Mouse (Mus musculus) retina, adult 2 months (tissue): ENCODE measurements around the gene Gm11146.
A peak's percentile ranks its signal among the peaks of the same experiment; 100 is the strongest.

Experiments used
- DNase-seq: peaks from one replicate; pipeline ENCODE4 v3.0.0-alpha.2; 2012; ENCODE audit warnings: low read depth, low spot score

The Gm11146 gene

DNA sequence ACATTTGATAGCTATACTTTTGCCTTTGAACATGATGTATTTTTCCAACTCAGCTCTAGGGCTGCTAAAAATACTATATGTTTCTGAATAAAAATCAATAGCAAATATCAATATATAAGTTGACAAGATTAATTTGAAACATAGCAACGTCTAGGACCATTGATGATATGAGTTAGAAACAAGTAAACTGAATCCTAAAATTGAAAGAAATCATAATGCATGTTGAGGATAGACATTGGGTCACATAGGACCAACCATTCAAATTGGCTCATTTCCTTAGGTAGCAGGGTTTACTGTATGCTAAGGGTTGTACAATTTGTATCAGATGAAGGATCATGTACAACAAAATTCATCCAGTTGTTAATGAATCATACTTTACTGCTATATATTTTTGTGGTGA lies at the start of gene Gm11146:
TSS of gene Gm11146 (minus strand) at position 101 of the 400 bp plus-strand sequence.
- DNase-seq: no peak

DNA sequence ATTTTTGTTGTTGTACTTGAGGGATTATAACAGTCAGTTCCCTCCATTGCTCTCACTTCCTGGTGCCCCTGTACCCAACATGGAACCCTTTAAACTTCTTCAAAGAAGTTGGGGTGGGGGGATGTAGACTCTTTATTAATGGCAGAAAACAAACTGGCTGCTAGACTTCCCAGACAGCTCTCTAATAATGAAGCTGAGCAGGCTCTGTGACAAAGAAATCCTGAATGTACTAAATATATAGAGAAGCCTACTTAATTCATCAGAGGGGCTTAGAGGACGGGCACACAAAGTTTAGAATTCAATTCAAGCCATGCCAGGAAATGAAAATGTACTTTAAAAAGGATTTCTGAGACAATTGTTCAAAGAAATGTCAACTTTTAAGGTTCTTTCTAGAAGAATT lies 48.7 kb upstream of the Gm11146 start:
- no peak for DNase-seq

DNA sequence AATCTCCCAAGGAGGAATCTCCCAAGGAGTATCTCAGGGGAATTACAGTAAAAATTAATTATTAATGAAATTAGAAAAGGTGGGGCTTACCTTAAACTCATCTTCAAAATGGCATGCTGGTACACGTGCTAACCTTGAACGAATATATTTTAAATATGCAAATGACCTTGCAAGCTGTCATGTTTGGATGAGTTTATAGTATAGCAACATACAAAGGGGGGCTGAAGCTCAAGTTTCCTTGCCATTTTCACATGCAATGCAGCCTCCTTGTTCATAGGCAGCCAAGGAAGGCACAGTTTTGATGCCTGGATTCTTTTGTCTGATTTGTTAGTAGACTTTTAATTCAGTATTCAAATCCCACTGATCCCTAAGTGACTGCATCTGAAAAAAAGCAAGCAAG lies 47.1 kb upstream of the Gm11146 start:
- DNase-seq: no peak

DNA sequence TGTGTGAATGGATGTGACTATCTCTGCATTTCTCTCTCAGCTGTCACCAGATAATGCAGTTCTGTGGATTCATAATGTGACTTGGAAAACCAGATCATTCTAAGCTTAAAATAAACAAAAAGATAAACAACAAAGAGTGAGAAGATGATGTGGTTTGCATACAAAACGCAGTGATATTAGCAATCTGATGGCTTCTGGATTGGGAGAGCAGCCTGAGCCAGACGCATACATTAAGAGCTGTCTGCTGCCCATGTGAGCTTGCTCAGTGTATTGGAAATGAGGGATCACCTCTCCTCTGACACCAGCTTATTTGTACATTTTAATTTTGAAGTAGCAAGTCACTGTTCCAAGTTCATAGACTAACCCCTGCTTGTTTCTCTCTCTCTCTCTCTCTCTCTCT lies 46.3 kb upstream of the Gm11146 start:
- no peak for DNase-seq

DNA sequence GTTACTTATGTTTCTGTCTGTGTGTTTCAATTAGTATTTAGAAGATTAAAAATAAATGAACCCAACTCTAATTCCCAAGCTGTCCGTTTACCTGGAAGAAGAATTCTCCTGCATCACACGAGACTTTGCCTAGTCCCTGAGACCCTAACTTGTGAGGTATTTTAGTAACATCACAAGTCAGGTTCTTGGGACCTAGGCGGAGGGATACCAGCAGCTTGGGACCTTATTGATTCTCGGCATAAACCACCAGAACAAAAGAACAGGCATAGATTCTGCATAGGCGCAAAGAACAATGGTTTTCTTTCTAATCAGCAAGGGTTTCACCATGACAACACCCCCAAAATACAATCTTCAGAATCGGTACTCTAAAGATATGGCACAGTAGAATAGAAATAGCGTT lies 44.3 kb upstream of the Gm11146 start:
- no peak for DNase-seq

GRCm38 (mm10) chr16:77644976-77645375 lies 43.1 kb upstream of the Gm11146 start:
- no peak for DNase-seq

- peak; percentile 28 for DNase-seq
Observed at GRCm38 (mm10) chr16:77643871-77644720, 42.2 kb upstream of the Gm11146 start.

DNA sequence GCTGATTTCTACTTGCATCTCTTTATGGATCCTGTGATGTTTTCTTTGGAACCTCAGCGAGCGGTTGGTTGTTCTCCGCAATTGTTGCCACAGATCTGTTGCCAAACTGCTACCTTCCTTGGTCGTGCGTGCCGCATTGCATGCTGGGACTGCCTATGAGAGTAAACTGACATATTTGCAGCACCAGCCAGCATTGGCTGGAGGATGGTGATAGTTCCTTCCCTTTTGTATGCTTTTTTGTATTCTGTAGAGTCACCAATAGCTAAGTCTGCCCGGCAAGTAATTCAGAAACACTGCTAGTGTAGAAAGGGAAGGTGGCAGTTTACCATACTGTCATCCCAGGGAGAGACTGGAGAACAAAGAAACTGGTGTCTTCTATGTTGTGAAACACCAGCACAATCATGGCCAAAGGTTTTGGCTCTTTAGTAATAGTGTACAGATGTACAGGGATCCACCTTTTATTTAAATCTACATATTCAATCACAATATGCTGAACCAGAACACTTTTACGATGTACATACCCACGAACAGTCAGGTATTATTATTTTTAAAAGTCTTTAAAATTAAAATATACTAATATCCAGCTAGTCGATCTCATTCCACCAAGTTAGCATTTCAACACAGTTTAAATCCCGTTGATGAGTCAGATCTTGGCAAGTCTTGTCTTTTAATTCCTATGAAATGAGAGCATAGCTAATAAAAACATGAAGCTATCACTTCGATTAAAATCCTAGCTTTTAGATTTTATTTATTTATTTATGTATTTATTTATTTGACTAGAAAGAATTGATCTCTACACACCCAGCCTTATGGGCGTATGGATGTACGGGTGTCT lies 41.4 kb upstream of the Gm11146 start:
- DNase-seq: no peak

DNA sequence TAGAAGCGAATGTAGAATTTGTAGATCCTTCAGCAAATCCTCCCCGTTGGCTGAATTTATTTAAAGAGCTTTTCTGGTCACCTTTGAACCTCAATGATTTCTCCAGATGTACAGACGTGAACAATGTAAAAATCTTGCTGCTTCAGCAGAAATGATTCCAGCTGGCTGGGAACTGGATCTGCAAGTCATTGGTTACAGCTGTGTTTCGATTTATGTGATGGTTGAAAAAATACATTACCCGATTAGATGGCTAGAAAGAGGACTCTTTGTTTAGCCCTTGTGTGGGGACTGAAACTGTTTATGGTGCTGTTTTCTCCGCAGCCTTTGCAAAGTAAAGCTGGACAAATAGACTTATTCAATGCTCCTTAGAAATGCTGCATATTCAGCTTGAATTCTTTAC lies 34.6 kb upstream of the Gm11146 start:
- no peak for DNase-seq

- no peak for DNase-seq
Observed at GRCm38 (mm10) chr16:77632315-77632881, 30.5 kb upstream of the Gm11146 start.

GRCm38 (mm10) chr16:77622681-77623080 lies 20.8 kb upstream of the Gm11146 start:
- DNase-seq: no peak

DNA sequence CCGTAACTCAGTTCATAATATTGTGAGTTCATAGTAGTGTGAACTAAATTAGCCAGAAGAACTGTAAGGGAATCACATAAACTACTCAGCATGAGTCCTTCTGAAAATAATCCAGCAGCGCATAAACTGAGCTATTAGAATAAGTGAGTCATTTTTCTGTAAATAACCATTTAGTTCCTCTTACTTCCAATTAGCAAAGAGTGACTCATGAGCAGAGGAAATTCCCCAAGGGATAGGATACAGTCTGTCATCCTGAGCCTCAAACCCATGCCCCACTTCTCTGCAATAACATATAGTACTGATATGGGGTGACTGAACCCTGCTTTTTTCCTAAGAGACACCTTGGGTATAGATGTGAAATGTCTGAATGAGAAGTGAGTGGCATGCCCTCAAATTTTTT lies 687 bp upstream of the Gm11146 start:
- DNase-seq: no peak

GRCm38 (mm10) chr16:77598787-77599186 lies 3.1 kb downstream of the Gm11146 start:
- DNase-seq: no peak

- DNase-seq: no peak
Observed at GRCm38 (mm10) chr16:77596556-77596955, 5.3 kb downstream of the Gm11146 start.

- DNase-seq: no peak
Observed at GRCm38 (mm10) chr16:77595661-77596060, 6.2 kb downstream of the Gm11146 start.

- no peak for DNase-seq
Observed at GRCm38 (mm10) chr16:77594553-77594952, 7.3 kb downstream of the Gm11146 start.

- no peak for DNase-seq
Observed at GRCm38 (mm10) chr16:77593828-77594421, 8.0 kb downstream of the Gm11146 start.

DNA sequence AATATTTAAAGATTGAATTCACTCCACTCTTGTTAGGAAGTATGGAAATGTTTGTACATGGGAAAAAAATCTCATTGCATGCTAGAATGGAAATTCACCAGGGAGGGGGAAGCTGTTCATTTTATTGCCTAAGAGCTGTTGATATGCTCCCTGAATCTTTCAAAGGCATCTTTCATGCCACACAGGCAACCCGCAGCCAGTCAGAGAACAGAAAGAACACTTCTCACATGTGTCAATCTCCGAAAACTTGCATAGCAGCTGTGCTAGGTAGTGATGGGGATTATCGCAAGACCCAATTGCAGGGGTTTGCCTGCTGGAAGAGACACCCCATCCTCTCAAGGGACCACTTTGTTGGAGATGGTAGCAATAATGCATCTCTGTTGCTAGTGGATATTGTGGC lies 8.9 kb downstream of the Gm11146 start:
- DNase-seq: no peak

DNA sequence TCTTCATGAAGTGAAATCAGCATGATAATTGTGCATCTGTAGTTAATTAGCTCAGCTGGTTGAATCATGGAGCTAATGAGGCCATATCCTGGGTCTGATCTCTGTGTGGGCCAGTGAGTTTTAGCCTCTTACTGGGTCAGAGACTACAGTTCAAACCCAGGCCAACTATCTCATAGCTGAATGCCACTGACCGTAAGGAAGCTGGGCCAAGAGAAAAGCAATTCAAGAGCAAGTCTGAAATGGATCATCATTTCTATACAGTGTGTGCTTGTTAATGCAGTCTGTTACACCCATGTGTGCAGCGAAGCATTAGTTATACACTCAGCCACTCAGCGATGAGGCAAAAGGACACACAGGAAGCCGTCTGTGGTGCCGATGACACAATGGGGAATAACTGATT lies 28.9 kb downstream of the Gm11146 start:
- DNase-seq: no peak

- no peak for DNase-seq
Observed at GRCm38 (mm10) chr16:77569457-77569856, 32.4 kb downstream of the Gm11146 start.

DNA sequence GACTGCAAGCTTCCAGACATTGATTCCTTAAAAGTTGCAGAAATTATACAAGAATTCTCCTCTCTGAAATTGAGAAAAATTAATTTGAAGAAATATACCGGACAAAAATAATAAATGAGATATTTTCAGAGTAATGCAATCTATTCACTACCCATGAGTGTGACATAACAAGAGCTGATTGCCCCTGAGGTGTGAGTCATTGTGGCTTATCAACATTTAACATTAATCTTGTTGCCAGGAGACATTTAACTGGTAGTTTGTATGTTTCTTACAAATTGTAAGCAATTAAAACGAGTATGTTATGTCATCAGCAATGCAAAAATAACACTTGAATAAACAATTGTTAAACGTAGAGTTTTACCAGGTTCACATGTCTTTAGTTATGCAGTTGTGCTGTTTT lies 33.5 kb downstream of the Gm11146 start:
- DNase-seq: no peak

GRCm38 (mm10) chr16:77562852-77563251 lies 39.0 kb downstream of the Gm11146 start:
- DNase-seq: no peak
